Mouse (Mus musculus) ES-E14 (cell line): ENCODE data around the gene Psmd10.

ENCODE experiments used
- CHD2 ChIP-seq: IDR thresholded peaks from 2 replicates; pipeline ENCODE4 v1.6.1; 2014; ENCODE audit warnings: mild to moderate bottlenecking, low read depth, low read length, inconsistent platforms
- HCFC1 ChIP-seq: IDR thresholded peaks from 2 replicates; pipeline ENCODE4 v1.6.1; 2012; ENCODE audit warnings: low read length, inconsistent platforms, borderline replicate concordance; ENCODE audit not compliant: insufficient read depth
- MAFK ChIP-seq: IDR thresholded peaks from 2 replicates; pipeline ENCODE4 v1.6.1; 2014; ENCODE audit warnings: mild to moderate bottlenecking, low read depth, low read length, inconsistent platforms; ENCODE audit not compliant: insufficient read depth
- ZC3H11A ChIP-seq: IDR thresholded peaks from 2 replicates; pipeline ENCODE4 v1.6.1; 2012; ENCODE audit warnings: low read depth, mild to moderate bottlenecking, inconsistent platforms, low read length, borderline replicate concordance
- ZNF384 ChIP-seq: IDR thresholded peaks from 2 replicates; pipeline ENCODE4 v1.6.1; 2012; ENCODE audit warnings: low read depth, low read length, inconsistent platforms

GRCm38 (mm10) chrX:140978943-140979342 is 22.4 kb upstream of the Psmd10 start:
- TF ChIP-seq ZNF384 (no peak), CHD2 (no peak), ZC3H11A (no peak), HCFC1 (no peak), MAFK (no peak)
